Mouse (Mus musculus): ENCODE data around the gene St3gal3.

The St3gal3 gene

DNA sequence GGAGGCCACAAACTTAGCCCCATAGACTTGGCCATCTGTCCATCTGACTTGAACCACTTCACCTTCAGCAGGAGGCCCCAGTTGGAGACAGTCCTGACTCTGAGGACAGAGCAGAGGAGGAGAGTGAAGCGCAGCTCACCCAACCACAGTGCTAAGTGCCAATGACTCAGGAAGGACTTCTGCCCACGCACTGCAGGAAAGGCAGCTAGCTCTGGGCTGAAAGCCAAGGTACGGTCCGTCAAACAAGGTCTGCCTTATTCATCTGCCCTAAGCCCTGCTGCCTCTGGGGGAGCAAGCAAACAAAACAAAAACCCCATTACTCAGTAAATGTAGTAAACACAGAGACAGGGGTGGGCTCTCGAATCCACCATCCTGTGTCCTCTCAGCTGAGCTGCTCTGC lies 4.2 kb upstream of the St3gal3 start:
- DNase-seq: peak; percentile 91 to 93

DNA sequence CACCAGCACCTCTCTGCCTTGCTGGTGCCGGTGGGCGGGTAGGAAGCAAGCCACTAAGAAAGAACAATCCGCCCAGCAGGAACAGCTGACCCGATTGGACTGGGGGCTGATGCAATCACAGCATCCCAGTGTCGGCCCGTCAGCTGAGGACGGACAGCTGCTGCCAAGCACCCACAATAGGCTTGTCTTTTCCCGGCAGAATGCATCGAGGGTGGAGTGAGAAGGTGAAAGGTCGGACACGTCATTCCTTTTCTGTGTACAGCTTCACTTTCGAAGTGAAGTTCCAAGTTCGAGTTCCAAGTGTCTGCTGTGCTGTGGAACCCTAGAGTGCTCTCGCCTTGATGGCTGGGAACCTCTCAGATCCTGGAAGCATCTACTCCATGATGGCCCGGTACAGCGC lies 3.1 kb upstream of the St3gal3 start:
- no peak for DNase-seq

DNA sequence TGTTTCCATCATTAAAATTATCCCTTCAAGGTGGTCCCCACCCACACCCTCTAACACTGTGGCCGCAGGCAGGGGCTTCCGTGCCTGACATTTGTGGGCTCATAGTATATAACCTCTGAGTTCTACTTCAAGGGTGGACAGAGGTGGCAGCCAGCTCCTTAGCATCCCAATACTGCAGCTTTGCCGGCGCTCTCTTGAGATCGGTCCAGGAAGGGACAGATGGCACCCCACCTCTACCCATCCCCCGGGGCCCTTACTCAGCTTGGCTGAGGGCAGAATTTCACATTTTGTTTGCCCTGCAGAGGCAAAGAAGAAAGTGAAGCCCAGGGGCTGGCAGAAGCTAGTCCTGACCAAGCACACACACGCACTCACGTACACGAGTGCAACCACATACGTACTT lies 2.6 kb upstream of the St3gal3 start:
- peak in 1 of 2 experiments; percentile 48 for DNase-seq

- DNase-seq: no peak
Observed at GRCm38 (mm10) chr4:118135414-118135813, 700 bp upstream of the St3gal3 start.

DNA sequence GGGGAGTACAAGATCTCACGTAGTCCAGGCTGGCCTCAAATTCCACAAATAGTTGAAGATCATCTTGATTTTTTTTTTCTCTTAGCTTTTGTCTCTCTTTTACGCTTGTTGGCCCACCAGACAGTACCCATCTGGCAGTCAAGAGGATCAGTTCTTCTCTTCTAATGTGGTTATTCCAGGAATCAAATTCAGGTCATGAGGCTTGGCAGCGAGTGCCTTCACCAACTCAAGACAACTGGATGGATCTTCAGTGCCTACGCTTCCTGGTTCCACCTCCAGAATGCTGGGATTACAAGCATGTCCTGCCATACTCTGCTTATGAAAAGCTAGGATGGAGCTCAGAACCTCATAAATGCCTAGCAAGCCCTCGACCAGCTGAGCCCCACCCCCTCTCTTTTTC lies 3.4 kb downstream of the St3gal3 start:
- no peak for DNase-seq

DNA sequence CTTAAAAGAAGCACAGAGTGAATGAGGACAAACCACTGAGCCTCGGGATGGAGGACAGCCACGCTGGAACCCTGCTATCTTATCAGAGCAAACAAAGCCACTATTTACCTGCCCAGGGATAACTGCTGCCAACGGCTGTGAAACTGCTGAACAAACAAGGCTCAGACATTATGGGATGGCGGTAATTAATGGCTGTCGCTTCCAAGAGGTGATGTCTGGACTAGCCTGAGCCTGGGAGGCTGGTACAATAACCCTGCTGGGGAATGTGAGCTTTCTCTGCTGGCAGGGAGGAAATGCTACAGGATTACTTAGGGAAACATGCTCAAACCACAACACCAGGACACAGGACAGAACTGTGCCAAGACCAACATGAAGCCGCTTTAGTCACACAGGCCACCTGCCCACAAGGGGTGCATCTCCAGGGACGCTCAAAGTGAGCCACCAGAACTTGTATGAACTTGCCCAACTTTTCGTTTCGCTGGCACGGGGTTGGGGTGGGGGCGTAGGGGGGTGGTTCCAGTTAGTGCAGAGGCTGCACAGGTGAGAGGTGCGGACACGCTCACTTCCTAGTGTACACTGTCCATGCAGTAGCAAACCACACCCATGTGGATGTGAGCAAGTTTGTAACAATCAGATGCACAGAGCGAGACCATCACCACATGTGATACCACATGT lies 11.5 kb downstream of the St3gal3 start:
- DNase-seq: no peak

- DNase-seq: no peak
Observed at GRCm38 (mm10) chr4:118122078-118122477, 12.6 kb downstream of the St3gal3 start.

- no peak for DNase-seq
Observed at GRCm38 (mm10) chr4:118117565-118117964, 17.1 kb downstream of the St3gal3 start.

GRCm38 (mm10) chr4:118116098-118116497 lies 18.6 kb downstream of the St3gal3 start:
- DNase-seq: no peak

- DNase-seq: no peak
Observed at GRCm38 (mm10) chr4:118115132-118115531, 19.6 kb downstream of the St3gal3 start.

DNA sequence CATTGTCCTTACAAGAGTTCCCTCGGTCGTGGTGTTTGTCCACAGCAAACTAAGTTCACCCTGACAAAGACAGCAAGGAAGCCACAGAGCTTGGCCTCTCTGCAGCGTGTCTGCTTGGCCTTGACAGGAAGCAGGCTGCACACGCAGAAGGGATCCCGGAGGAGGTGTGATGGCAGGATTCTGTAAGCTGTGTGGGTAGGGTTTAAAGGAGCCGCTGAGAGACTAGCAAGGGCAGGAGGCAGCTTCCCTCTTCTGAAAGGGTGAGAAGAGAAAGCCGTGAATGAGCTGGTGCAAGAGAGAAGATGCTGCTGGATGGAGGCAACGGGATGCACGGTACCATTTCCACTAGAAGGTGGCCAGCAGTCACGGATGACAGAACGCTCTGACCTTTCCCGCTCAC lies 22.1 kb downstream of the St3gal3 start:
- no peak for DNase-seq

DNA sequence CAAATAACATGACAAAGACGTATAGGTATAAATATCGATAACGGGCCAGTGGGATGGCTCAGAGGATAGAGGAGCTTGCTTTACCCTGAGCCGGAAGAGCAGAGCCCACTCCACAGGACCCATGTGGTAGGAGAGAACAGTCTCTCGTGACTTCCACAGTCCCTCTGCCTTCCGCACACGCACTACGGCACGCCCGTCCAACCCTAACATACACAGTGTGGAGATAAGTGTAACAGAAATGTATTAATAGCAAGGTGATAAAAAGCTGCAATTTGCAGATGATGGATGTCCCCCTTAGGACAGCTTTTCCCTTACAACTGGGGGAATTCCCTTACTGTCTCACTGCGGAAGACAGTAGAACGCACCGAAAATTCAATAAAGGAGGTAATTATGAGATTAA lies 25.1 kb downstream of the St3gal3 start:
- no peak for DNase-seq

GRCm38 (mm10) chr4:118108779-118109178 lies 25.9 kb downstream of the St3gal3 start:
- DNase-seq: no peak

- no peak for DNase-seq
Observed at GRCm38 (mm10) chr4:118105256-118106053, 29.3 kb downstream of the St3gal3 start.

DNA sequence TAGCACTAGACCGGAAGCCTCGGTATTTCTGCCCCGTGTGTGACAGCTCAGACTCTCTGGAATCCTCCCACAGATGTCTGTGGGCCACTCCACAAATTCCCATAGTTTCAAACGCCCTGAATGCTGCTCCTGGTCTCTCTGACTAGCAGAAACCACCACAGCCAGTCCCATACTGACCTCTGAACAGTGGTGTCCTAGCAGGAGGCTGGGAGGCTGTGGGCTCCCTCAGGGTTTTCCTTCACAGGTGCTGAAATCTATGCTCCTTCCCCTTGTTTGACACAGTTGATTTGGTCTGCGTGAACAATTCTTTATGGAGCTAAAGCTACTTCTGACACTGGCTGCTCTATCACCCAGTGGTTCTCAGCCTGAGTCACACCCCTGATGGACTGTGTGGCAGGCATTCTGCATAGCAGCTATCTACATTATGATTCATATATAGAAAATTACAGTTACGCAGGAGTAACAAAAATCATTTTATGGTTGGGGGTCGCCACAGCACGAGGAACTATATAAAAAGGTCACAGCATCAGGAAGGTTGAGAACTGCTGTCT lies 31.4 kb downstream of the St3gal3 start:
- no peak for DNase-seq

DNA sequence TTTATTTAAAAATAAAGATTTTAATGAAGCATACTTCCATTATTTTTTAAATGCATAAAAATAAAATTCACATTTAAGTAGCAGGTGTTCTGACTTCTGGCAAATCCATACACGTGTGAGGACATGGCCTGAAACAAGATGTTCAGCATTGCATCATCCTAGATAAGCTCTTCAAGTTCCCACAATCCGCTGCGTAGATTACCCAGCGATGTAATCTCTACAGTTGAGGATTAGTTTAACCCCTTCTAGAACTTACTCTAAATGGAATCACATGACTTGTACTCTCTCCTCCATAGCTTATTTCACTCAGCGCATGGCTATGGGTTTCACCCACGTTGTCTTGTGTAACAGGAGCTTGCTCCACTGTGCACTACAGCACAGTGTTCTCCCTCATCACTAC lies 33.2 kb downstream of the St3gal3 start:
- no peak for DNase-seq

DNA sequence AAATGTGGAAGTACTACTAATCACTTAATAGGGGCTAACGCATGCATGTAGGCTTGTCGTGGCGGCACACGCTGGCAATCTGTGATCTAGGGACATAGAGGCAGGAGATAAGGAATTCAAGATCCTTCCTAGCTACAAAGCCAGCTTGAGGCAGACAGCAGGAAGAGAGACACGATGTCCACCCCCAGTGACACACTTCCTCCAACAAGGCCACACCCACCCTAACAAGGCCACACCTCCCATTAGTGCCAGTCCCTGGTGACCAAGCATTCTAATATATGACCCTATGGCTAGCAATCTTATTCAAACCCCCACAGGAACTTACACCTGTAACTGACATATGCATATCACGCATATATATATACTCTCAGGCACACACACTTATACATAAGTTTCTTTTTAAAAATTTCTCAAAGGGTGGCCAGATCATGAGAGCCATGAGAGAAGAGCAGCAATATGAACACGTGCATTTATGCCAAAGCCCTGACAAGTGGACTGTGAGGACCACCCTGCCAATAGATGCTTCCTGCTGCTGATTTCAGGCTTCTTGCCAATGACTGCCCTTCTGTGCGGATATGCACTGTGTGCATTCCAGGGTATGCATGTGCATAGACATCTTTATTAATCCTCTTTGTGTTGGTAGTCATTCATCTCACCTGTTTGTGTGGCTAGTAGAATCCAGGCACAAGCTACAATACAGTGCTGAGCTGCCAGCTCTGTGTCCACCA lies 34.9 kb downstream of the St3gal3 start:
- peak; percentile 65 to 72 for DNase-seq

DNA sequence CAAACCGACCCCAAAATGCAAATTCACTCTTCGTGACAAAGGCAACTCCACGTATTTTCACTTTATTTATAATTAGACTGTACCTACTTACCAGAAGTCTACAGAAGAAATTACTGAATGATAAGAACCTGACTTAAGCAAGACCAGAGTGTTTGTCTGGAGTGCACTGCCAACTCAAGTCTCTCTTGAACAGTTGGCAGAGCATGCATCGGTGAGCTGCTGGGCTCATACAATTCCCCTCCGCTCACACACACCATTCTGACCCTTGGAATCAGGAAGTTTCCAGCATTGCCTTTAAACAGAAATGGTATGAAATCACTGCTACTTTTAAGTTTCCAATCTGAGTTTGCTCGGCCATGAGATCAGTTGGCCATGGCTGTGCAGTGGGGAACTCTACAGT lies 36.1 kb downstream of the St3gal3 start:
- no peak for DNase-seq

DNA sequence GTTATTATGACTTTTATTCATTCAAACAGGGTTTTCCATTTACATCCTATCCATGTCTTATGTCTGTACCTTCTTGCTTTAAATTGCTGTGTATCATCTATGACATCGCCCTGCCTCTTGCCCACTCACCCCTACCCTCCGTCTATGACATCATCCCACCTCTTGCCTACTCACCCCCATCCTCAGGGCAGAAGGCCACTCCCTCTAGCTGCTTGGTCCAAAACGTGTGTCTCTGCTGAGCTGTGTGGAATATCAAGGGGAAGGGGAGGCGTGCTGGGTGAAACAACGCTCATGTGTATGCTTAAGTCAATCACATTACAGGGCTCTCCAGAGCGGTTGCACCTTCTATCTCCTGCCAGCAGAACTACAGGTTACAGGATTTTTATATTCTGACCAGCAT lies 38.6 kb downstream of the St3gal3 start:
- DNase-seq: no peak

DNA sequence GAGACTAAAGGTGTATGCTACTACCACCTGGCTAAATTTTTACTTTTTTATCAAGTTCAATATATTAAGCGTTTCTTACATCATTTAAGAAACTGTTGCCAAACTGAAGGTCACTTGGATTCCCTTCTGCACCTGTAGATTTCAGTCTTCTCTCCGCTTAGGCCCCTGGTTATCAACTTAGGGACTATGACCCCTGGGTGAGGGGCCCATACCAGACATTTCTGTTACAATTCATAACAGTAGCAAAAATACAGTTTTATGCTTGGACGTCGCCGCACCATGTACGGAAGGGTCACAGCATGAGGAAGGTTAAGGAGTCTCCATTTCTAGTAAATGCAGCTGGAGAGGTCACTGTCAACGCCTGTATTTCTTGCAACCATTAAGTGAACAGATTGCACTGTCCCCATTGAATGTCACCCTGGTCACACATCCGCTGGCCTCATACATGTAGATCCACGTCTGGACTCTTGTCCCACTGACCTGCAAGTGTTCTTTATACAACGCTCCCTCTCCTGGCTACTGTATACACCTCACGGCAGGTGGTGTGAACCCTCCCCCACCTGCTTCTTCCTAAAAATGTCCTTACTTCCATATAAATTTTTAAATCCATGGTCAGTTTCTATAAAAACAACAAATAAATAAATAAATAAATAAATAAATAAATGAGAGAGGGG lies 41.8 kb downstream of the St3gal3 start:
- DNase-seq: no peak

GRCm38 (mm10) chr4:118090449-118090848 lies 44.3 kb downstream of the St3gal3 start:
- DNase-seq: no peak

DNA sequence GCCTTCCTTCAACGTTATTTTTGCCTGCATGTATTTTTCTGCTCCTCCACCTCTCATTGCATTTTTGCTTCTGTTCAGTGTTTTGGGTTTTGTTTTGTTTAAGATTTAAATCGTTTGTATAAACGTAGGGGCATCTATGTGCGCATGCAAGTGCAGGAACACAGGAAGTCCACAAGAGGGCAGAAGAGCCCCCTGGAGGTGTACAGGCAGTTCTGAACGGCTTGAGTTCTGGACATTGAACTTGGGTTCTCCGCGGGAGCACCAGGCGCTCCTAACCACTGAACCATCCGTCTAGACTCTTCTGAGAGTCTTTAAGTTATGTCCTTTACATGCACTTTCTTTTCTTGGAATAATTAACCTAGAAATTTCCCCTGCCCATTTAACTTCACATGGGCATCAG lies 44.8 kb downstream of the St3gal3 start:
- peak; percentile 65 to 75 for DNase-seq

GRCm38 (mm10) chr4:118088771-118089170 lies 45.9 kb downstream of the St3gal3 start:
- no peak for DNase-seq

Measured in cerebellum, postnatal 14 days (tissue).